Comparison of ENCODE assay signal across 17 mouse cellular contexts in genomic region chr7:126856741-126857420, GRCm38 (mm10). TPM values are rescaled to one million over a fixed set of nuclear protein-coding genes. Genes with fewer than 3 reads are reported as not detected.
DNase-seq lines count a peak whose midpoint lies in the region; ATAC-seq and TF ChIP-seq lines count a peak whose summit lies in the region.
"Had no signal": no experiment of that assay in that cellular context is flagged by ENCODE, and none has a peak within 500 bp of the region (broad histone marks: within the 10 kb centered on the region; RNA-seq: fewer than 3 reads in every experiment).

No protein-coding gene starts in this region.

- WGBS in lung, adult 2 months, result 62% methylated on average over 9 of the region's 9 CpGs
- WGBS in stomach, embryonic 15.5 days, result 65% methylated on average over 9 of the region's 9 CpGs

- H3K9ac ChIP-seq in stomach, embryonic 15.5 days, result no peak overlapping the region

- peak; percentile 25; the same call in 1 of the 2 replicates for ATAC-seq in stomach, embryonic 15.5 days (ENCODE audit: insufficient read depth, low FRiP score, low read depth)
- no peak for ATAC-seq in cerebellum, adult (ENCODE audit: insufficient number of reproducible peaks, low FRiP score, low TSS enrichment)
- ATAC-seq: hindbrain, embryonic 16.5 days had no signal

- H3K4me2 ChIP-seq in stomach, embryonic 15.5 days, result no peak overlapping the region

- H3K27me3 ChIP-seq in stomach, embryonic 15.5 days (replicated peaks), result no peaks in the 10 kb centered on the region

- H3K9me3 ChIP-seq in stomach, embryonic 15.5 days, result no peaks in the 10 kb centered on the region

- TF ChIP-seq POLR2A in lung, adult 2 months (IDR thresholded peaks at IDR 0.05; ENCODE audit: borderline replicate concordance, extremely low read depth, low read depth, low read length), result peak; percentile 42; the same call in 1 of the 2 replicates

- H3K27ac ChIP-seq in stomach, embryonic 15.5 days, result no peak overlapping the region

- TF ChIP-seq CTCF in lung, adult 2 months (IDR thresholded peaks at IDR 0.05; ENCODE audit: insufficient read depth, low read length), result no peak

- peaks cover 6% of the 10 kb centered on the region for H3K4me1 ChIP-seq in lung, adult 2 months (ENCODE audit: control insufficient read depth, insufficient read depth, low read length)
- peaks cover 7% of the 10 kb centered on the region for H3K4me1 ChIP-seq in stomach, embryonic 15.5 days

- no peak for DNase-seq in lung, adult 2 months
- no peak for DNase-seq in lung, postnatal 10 days
- peak; percentile 91 for DNase-seq in ZHBTc4 (ENCODE audit: low read depth, low spot score)
- DNase-seq in thymus, postnatal 4 days, result peak; percentile 76
- DNase-seq in embryo, embryonic 11 days, result no peak
- DNase-seq in retina, embryonic 14.5 days (ENCODE audit: low spot score), result no peak
- DNase-seq: cerebellum, adult 8-10 months; kidney, adult 8-10 months; liver; spleen, adult 18-20 months had no signal

- peaks cover 36% of the 10 kb centered on the region for H3K36me3 ChIP-seq in stomach, embryonic 15.5 days

- H3K4me3 ChIP-seq in lung, adult 2 months (replicated peaks; ENCODE audit: extremely low read depth, low read depth, low read length), result no peak overlapping the region
- no peak overlapping the region for H3K4me3 ChIP-seq in stomach, embryonic 15.5 days (replicated peaks)

RNA-seq across cellular contexts. Expression of gene Hirip3, which starts 4.9 kb away (rescaled TPM):
- polyA plus RNA-seq in lung, adult 2 months (2012; rRNA removed), result 6.2 and 7.5 TPM in 2 replicates
- polyA plus RNA-seq in stomach, embryonic 15.5 days (2015; fragmentation: Nextera tagmentation; extraction: Ambion mirVana), result 28.5 and 28.8 TPM in 2 replicates

RNA-seq across cellular contexts. Expression of gene Ino80e, which starts 5.3 kb away (rescaled TPM):
- polyA plus RNA-seq in lung, adult 2 months (2012; rRNA removed), result 66.0 and 68.9 TPM in 2 replicates
- 60.1 and 68.3 TPM in 2 replicates for polyA plus RNA-seq in stomach, embryonic 15.5 days (2015; fragmentation: Nextera tagmentation; extraction: Ambion mirVana)

RNA-seq across cellular contexts. Expression of gene Doc2a, which starts 9.7 kb away (rescaled TPM):
- 0.22 and 0.74 TPM in 2 replicates for polyA plus RNA-seq in lung, adult 2 months (2012; rRNA removed)
- 0.62 and 0.74 TPM in 2 replicates for polyA plus RNA-seq in stomach, embryonic 15.5 days (2015; fragmentation: Nextera tagmentation; extraction: Ambion mirVana)
- polyA plus RNA-seq: gonadal fat pad, adult 2 months; heart, embryonic 16.5 days had no signal

RNA-seq across cellular contexts. Expression of gene 4930451I11Rik, which starts 25.4 kb away (rescaled TPM):
- polyA plus RNA-seq in lung, adult 2 months (2012; rRNA removed), result not detected in 2 replicates
- not detected in 2 replicates for polyA plus RNA-seq in stomach, embryonic 15.5 days (2015; fragmentation: Nextera tagmentation; extraction: Ambion mirVana)
- polyA plus RNA-seq: forebrain, embryonic 11.5 days; gonadal fat pad, adult 2 months; heart, embryonic 16.5 days; neural tube, embryonic 14.5 days had no signal

RNA-seq across cellular contexts. Expression of gene Taok2, which starts 27.6 kb away (rescaled TPM):
- 174 and 210 TPM in 2 replicates for polyA plus RNA-seq in lung, adult 2 months (2012; rRNA removed)
- 38.3 and 40.1 TPM in 2 replicates for polyA plus RNA-seq in stomach, embryonic 15.5 days (2015; fragmentation: Nextera tagmentation; extraction: Ambion mirVana)

Comparison
In these comparisons a context has a peak if more than half of its experiments do, and no peak if none do; other contexts are left out.
1. DNase-seq: peak in ZHBTc4 (single experiment) and thymus, postnatal 4 days (single experiment); none in lung, adult 2 months (single experiment), lung, postnatal 10 days (single experiment), embryo, embryonic 11 days (single experiment) and retina, embryonic 14.5 days (single experiment).